Mouse (Mus musculus): ENCODE measurements at regions not wholly inside any gene's neighbourhood (a gene's known extent, or its start where the extent isn't known, plus 50 kb on each side); places are given as distances from the start of the nearest gene placed in this dataset.

DNA sequence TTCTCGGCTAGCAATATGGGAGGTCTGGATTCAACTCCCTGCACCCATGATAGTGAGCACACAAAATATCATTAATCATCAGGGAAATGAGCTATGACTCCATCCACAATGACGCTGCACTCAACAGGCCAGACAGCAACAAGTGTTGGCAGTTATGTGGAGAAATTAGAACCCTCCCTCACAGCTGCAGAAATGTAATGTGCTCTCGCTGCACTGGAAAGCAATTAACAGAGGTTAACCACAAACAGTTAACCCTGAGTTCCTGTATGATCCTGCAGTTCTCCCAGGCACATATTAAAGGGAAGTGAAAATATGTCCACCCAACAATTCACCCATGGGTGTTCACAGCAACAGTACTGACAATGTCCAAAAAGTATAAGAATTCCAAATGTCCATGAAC lies 54.0 kb upstream of the Jade2 start:
- in situ Hi-C loops (cut with MboI; ENCODE audit: unreplicated experiment in 2 of 2), result no loop called here

DNA sequence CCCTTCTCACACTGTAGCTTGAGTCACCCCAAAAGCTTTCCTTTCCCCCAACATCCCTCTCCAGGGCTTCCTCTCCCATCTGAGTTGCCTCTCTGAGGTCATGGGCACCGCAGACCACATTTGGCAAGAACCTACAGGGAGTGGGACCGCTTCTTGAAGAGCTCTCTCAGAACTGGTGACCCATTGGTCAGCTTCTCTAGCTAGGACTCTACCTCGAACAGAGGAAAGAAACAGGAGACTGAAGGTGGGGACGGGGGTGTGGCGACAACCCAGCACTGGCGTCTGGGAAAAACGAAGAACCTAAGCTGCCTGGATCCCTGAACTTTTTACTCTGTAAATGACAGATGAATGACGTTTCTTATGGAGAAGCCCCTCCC lies 51.8 kb upstream of the Cdkn2aipnl start:
- in situ Hi-C loops (cut with MboI; ENCODE audit: unreplicated experiment in 2 of 2), result loop anchor here in 1 of 2 experiments (5.0 kb wide), 1 partner anchor 48 kb away; no protein-coding TSS in a partner anchor

DNA sequence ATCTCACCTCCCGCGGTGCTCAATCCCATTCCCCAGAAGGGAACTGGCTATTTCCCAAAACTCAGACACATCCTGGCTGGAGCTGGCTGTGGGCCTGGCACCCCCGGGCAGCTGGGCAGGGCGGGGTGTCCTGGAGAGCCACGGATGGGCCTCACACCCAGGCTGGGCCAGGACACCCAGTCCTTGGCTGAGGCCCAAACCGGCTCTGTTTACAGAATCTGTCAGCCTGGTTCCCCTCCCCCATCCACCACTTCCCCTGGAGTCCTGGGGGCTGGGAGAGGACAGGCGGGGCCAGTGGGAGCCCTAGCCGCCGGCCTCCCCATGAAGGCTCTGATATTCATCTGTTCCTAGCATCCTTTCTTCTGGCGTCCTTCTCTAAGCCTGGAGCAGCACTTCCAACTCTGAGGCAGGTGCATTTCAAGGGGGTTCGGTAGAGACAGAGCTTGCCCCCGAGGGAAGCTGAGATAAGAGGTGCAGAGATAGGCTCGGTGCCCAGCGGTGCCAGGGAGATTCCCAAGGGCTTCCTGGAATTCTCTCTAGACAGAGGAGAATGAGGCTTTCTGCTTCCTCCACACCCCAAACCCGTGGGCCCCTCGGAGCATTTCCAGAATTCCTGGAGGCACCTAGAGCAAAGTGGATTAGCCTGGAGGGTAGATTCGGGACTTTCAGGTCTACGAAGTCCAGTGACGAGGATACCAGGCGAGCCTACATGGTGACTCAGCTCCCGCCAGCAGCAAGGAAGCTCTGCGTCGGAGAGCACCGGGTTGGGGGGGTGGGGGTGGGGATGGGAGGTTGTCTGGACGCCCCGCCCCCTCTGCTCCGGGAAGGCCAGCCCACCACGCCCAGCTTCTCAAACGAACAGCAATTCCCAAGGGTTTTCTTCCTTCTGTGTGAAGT lies 51.2 kb upstream of the Cdkn2aipnl start:
- in situ Hi-C loops (cut with MboI; ENCODE audit: unreplicated experiment in 2 of 2), result loop anchor here in 1 of 2 experiments (5.0 kb wide), 1 partner anchor 49 kb away; no protein-coding TSS in a partner anchor

Measured in v-Abl transformed pro-B cells (cell line).